9 mouse cellular contexts compared by ENCODE assay signal in the genomic region with DNA sequence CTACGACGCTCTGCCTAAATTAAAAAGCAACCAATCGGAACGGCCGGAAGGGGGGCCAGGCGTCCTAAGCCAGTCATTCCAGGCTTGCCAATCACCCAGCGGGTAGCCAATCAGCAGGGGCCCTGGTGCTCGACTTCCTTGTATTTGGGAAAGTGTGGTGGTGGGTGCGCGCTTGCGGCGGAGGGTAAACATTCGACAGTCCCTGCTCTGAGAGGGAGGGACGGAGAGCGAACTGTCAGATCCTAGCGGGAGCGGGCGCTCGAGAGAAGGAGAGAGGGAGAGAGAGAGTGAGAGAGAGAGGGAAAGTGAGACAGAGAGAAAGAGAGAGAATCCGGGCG. TPM values are rescaled to one million over a fixed set of nuclear protein-coding genes. Genes with fewer than 3 reads are reported as not detected.
A peak's percentile ranks its signal among the peaks of the same experiment; 100 is the strongest.
DNase-seq lines count a peak whose midpoint lies in the region; ATAC-seq and TF ChIP-seq lines count a peak whose summit lies in the region.
"Had no signal": no experiment of that assay in that cellular context is flagged by ENCODE, and none has a peak within 500 bp of the region (broad histone marks: within the 10 kb centered on the region; RNA-seq: fewer than 3 reads in every experiment).

A gene (plus strand): TSS at position 191 of the 338 bp plus-strand sequence.

- ATAC-seq in midbrain, embryonic 13.5 days, result peak; percentile 91
- ATAC-seq in granulocyte monocyte progenitor cell, adult 5-6 weeks (replicated peaks; ENCODE audit: poor library complexity, severe bottlenecking), result no peak

- H3K4me1 ChIP-seq in kidney, adult 2 months (ENCODE audit: control insufficient read depth, insufficient read depth, low read length), result no peaks in the 10 kb centered on the region
- H3K4me1 ChIP-seq in midbrain, embryonic 13.5 days (replicated peaks), result peaks cover 9% of the 10 kb centered on the region

- H3K36me3 ChIP-seq in kidney, adult 2 months (ENCODE audit: control insufficient read depth, insufficient read depth, low read length), result no peaks in the 10 kb centered on the region; the same call in 1 of the 2 replicates
- peaks cover 23% of the 10 kb centered on the region for H3K36me3 ChIP-seq in midbrain, embryonic 13.5 days

- WGBS in kidney, adult 2 months, result 0% methylated on average over 17 of the region's 21 CpGs
- WGBS in midbrain, embryonic 13.5 days, result under 1% methylated on average over 21 of the region's 21 CpGs

- intact Hi-C loops in left cerebral cortex, postnatal 36 days (cut with DNase I), result loop anchor here (2.0 to 10.0 kb wide), 3 partner anchors 435 to 1821 kb away; no protein-coding TSS in a partner anchor

- peak; percentile 97 for DNase-seq in R1 (ENCODE audit: low read depth, low spot score)
- peak; percentile 92 to 94 for DNase-seq in cerebellum, postnatal 14 days
- DNase-seq in frontal cortex, postnatal 10 days (ENCODE audit: low spot score in 2 of 2), result peak; percentile 97 to 99
- peak; percentile 97 for DNase-seq in kidney, adult 2 months
- peak; percentile 95 to 96 for DNase-seq in left cerebral cortex, postnatal 36 days (ENCODE audit: low spot score in 2 of 2)
- no peak for DNase-seq in urinary bladder, postnatal 4 days (ENCODE audit: low spot score in 2 of 2)

- peak; percentile 95 for TF ChIP-seq POLR2A in kidney, adult 2 months (IDR thresholded peaks at IDR 0.05; ENCODE audit: low read depth, low read length)

- peak within 1 kb of the TSS; percentile 91 for H3K4me2 ChIP-seq in midbrain, embryonic 13.5 days (replicated peaks)

- H3K27ac ChIP-seq in kidney, adult 2 months (ENCODE audit: insufficient read depth, low read depth, low read length), result peak within 1 kb of the TSS; percentile 93
- H3K27ac ChIP-seq in midbrain, embryonic 13.5 days, result peak within 1 kb of the TSS; percentile 100

- peak within 1 kb of the TSS; percentile 100 for H3K9ac ChIP-seq in midbrain, embryonic 13.5 days (replicated peaks)

- no peaks in the 10 kb centered on the region for H3K9me3 ChIP-seq in midbrain, embryonic 13.5 days

- H3K4me3 ChIP-seq in kidney, adult 2 months (ENCODE audit: insufficient read depth, low read depth, low read length), result peak within 1 kb of the TSS; percentile 70
- peak within 1 kb of the TSS; percentile 96 for H3K4me3 ChIP-seq in midbrain, embryonic 13.5 days (replicated peaks)

- no peak for TF ChIP-seq CTCF in kidney, adult 2 months (conservative IDR thresholded peaks at IDR 0.05; ENCODE audit: insufficient read depth, insufficient read length, low read depth, low read length)

- H3K27me3 ChIP-seq in kidney, adult 2 months (replicated peaks; ENCODE audit: control insufficient read depth, insufficient read depth, low read length), result peaks cover 10% of the 10 kb centered on the region
- H3K27me3 ChIP-seq in midbrain, embryonic 13.5 days, result no peaks in the 10 kb centered on the region

RNA-seq across cellular contexts. Expression of the gene that starts here (rescaled TPM):
- polyA plus RNA-seq in kidney, adult 2 months (2012; rRNA removed), result 14.4 and 18.0 TPM in 2 replicates
- 10 to 100 TPM; 60.2 to 62.4 TPM for total RNA-seq in left cerebral cortex, postnatal 36 days (2021)
- 28.2 and 28.4 TPM in 2 replicates for polyA plus RNA-seq in midbrain, embryonic 13.5 days (2015; fragmentation: Nextera tagmentation; extraction: Ambion mirVana)
- not detected in 2 replicates for total RNA-seq in granulocyte monocyte progenitor cell, adult 5-6 weeks (2014; fragmentation: Nextera tagmentation)
- total RNA-seq in granulocyte monocyte progenitor cell, adult 5-6 weeks (2017), result not detected in 2 replicates
- polyA plus RNA-seq: spleen, adult 2 months had no signal

Comparison
In these comparisons a context has a peak if more than half of its experiments do, and no peak if none do; other contexts are left out.
1. RNA of the gene that starts here (total RNA-seq): 60.2 to 62.4 TPM in left cerebral cortex, postnatal 36 days; not detected in granulocyte monocyte progenitor cell, adult 5-6 weeks; every median in the first group is over 10 times any median in the second.
2. DNase-seq: peak in R1 (single experiment), cerebellum, postnatal 14 days (2 of 2), frontal cortex, postnatal 10 days (2 of 2), kidney, adult 2 months (single experiment) and left cerebral cortex, postnatal 36 days (2 of 2); none in urinary bladder, postnatal 4 days (0 of 2).